Mouse (Mus musculus) 3134 (cell line): ENCODE data around the gene Aipl1.

ENCODE experiments used
- DNase-seq: peaks from one replicate; pipeline ENCODE4 v3.0.0-alpha.2; 2011; ENCODE audit warnings: low spot score; ENCODE audit not compliant: insufficient read length; ENCODE audit errors: extremely low read depth

The Aipl1 gene

GRCm38 (mm10) chr11:72037409-72037808, at the start of gene Aipl1:
Gene Aipl1, minus strand, starts transcription at chr11:72037509.
- DNase-seq = no peak

- DNase-seq = no peak
These were observed 49.1 kb upstream of the Aipl1 start for GRCm38 (mm10) chr11:72086251-72087046.

- no peak for DNase-seq
These were observed 47.0 kb upstream of the Aipl1 start for GRCm38 (mm10) chr11:72084337-72084736.

- DNase-seq = no peak
These were observed 45.3 kb upstream of the Aipl1 start for GRCm38 (mm10) chr11:72082601-72083000.

GRCm38 (mm10) chr11:72080461-72080860, 43.2 kb upstream of the Aipl1 start:
- no peak for DNase-seq

- no peak for DNase-seq
These were observed 41.3 kb upstream of the Aipl1 start for GRCm38 (mm10) chr11:72078647-72079046.

GRCm38 (mm10) chr11:72078056-72078455, 40.7 kb upstream of the Aipl1 start:
- DNase-seq = no peak

- no peak for DNase-seq
These were observed 36.9 kb upstream of the Aipl1 start for GRCm38 (mm10) chr11:72074230-72074629.

GRCm38 (mm10) chr11:72072331-72072905, 35.1 kb upstream of the Aipl1 start:
- no peak for DNase-seq

GRCm38 (mm10) chr11:72070733-72071132, 33.4 kb upstream of the Aipl1 start:
- DNase-seq = no peak

- DNase-seq = no peak
These were observed 30.7 kb upstream of the Aipl1 start for GRCm38 (mm10) chr11:72068026-72068425.

- no peak for DNase-seq
These were observed 30.0 kb upstream of the Aipl1 start for GRCm38 (mm10) chr11:72067326-72067725.

GRCm38 (mm10) chr11:72066330-72066729, 29.0 kb upstream of the Aipl1 start:
- DNase-seq = no peak

- peak; percentile 50 for DNase-seq
These were observed 27.8 kb upstream of the Aipl1 start for GRCm38 (mm10) chr11:72065103-72065502.

- no peak for DNase-seq
These were observed 27.1 kb upstream of the Aipl1 start for GRCm38 (mm10) chr11:72064414-72064813.

GRCm38 (mm10) chr11:72061093-72061620, 23.8 kb upstream of the Aipl1 start:
- DNase-seq = no peak

GRCm38 (mm10) chr11:72060416-72060815, 23.1 kb upstream of the Aipl1 start:
- no peak for DNase-seq

GRCm38 (mm10) chr11:72057166-72057565, 19.9 kb upstream of the Aipl1 start:
- no peak for DNase-seq

- no peak for DNase-seq
These were observed 17.9 kb upstream of the Aipl1 start for GRCm38 (mm10) chr11:72055176-72055575.

- DNase-seq = no peak
These were observed 15.3 kb upstream of the Aipl1 start for GRCm38 (mm10) chr11:72052636-72053035.

GRCm38 (mm10) chr11:72052221-72052620, 14.9 kb upstream of the Aipl1 start:
- DNase-seq = no peak
